Mouse (Mus musculus) kidney, embryonic 15.5 days (tissue): ENCODE measurements around the gene Rpl23. TPM values are rescaled to one million over a fixed set of nuclear protein-coding genes. Genes with fewer than 3 reads are reported as not detected.

Experiments
- ATAC-seq: fragments of 200-750 bp; cut with Nextera tagmentation; replicated peaks from 2 replicates; pipeline ENCODE4 v1.8.0; 2017; ENCODE audit warnings: moderate TSS enrichment; ENCODE audit not compliant: low FRiP score
- H3K27ac ChIP-seq: fragments of 300-500 bp; sonication (generic); 2 replicates; pipeline ENCODE4 v1.5.1; 2015; ENCODE audit warnings: mild to moderate bottlenecking, inconsistent platforms
- H3K27me3 ChIP-seq: fragments of 300-500 bp; sonication (generic); 2 replicates; pipeline ENCODE4 v1.6.1; 2015; ENCODE audit warnings: inconsistent platforms
- H3K36me3 ChIP-seq: fragments of 300-500 bp; sonication (generic); 2 replicates; pipeline ENCODE4 v1.6.1; 2015; ENCODE audit warnings: inconsistent platforms
- H3K4me1 ChIP-seq: fragments of 300-500 bp; sonication (generic); 2 replicates; pipeline ENCODE4 v1.6.1; 2015; ENCODE audit warnings: inconsistent platforms
- H3K4me2 ChIP-seq: fragments of 300-500 bp; sonication (generic); 2 replicates; pipeline ENCODE4 v1.6.1; 2015; ENCODE audit warnings: moderate library complexity, mild to moderate bottlenecking, inconsistent platforms
- H3K4me3 ChIP-seq: fragments of 300-500 bp; sonication (generic); replicated peaks from 2 replicates; pipeline ENCODE4 v1.5.1; 2015; ENCODE audit warnings: mild to moderate bottlenecking, inconsistent platforms
- H3K9ac ChIP-seq: fragments of 300-500 bp; sonication (generic); 2 replicates; pipeline ENCODE4 v1.6.1; 2015; ENCODE audit warnings: mild to moderate bottlenecking, inconsistent platforms
- H3K9me3 ChIP-seq: fragments of 300-500 bp; sonication (generic); replicated peaks from 2 replicates; pipeline ENCODE4 v1.6.1; 2016; ENCODE audit warnings: inconsistent platforms
- WGBS: fragments of 180-500 bp; shearing (Covaris S2); methylation state at CpG from one replicate; pipeline ENCODE4 v1.1.7; 2015; ENCODE audit warnings: mixed read lengths; 5-methylcytosine and 5-hydroxymethylcytosine counted together
- polyA plus RNA-seq: library from polyadenylated mRNA; unstranded; fragments of >200 nt; fragmentation: Nextera tagmentation; extraction: Ambion mirVana; gene quantifications from 2 replicates; pipeline ENCODE4 v1.2.1, GENCODE M21; 2015

Rpl23 gene
- polyA plus RNA-seq, 1 experiment from 2014 or later: 565 TPM

DNA sequence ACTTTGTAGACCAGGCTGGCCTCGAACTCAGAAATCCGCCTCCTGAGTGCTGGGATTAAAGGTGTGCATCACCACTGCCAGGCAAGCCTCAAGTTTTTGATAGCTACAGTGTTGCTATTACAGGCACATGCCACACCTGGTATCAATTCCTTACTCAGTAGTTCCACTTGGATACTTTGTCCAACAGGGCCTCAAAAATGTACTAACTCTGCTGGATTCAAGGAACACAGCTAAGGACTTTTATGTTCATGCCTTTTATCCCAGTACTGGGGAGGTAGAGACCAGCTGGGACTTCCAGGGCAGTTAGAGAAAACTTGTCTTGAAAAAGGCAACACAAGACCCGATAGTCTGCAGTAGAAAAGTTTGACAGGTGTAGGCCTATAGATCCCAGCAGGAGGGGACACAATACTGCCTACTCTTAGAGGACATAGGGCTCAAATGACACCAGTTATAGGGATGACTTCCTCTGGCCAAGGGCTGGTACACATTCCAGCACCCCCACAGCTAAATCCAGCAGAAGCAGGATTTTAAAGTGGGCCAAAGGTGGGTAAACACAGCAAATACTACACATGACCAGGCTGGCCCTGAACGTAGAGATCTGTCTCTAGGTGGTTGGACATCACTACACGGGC lies 5.6 kb downstream of the Rpl23 start:
- Histone ChIP-seq H3K27me3 (no peaks in the 10 kb centered on the region), H3K9ac (no peak overlapping the region), H3K9me3 (no peaks in the 10 kb centered on the region), H3K27ac (no peak overlapping the region; the same call in 1 of the 2 replicates), H3K4me3 (no peak overlapping the region), H3K4me1 (peaks cover 18% of the 10 kb centered on the region), H3K4me2 (no peak overlapping the region), H3K36me3 (peaks cover 64% of the 10 kb centered on the region)
- ATAC-seq: 0 out of 2 replicates have a peak, but pooled peaks have one; percentile 31
- WGBS: 65% methylated on average over 5 of the region's 5 CpGs

DNA sequence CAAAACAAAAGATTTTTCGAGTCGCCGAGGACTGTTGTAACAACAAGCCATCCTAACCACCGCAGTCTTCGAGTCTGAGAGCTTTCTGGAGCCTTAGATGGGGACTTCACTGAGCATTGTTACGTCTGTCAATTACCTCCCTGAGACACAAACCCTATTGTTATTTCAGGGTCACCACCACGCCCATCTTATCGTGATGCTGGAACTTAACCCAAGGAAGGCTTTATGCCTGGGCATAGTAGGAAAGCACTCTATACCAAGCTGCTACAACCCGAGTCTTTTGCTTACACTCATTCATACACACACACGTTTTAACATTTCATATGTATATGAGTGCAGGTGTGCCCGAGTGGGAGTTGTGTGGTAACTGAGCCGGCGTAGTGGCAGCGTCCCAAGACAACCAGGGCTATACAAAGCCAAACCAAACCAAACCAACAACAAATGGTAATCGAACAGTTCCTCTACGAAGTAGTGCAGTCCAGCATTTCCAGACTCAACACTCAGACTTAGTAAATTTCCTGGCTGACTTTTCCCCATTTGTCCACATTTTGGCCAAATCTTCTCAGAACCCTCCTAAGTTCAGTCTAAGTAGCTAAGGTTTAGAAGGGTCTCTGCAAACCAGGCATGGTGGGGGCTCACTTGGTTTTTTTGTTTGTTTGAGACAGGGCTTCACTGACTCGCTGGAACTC lies 6.3 kb downstream of the Rpl23 start, which contains the start of gene 1700001P01Rik:
Gene 1700001P01Rik (minus strand): TSS at position 111 of the 689 bp plus-strand sequence.
- H3K36me3 ChIP-seq: peaks cover 61% of the 10 kb centered on the region
- WGBS: 57% methylated on average over 17 of the region's 17 CpGs

GRCm38 (mm10) chr11:97775186-97775585 lies 7.1 kb downstream of the Rpl23 start:
- Histone ChIP-seq H3K36me3 (peaks cover 53% of the 10 kb centered on the region), H3K9ac (no peak overlapping the region), H3K27me3 (no peaks in the 10 kb centered on the region), H3K4me3 (no peak overlapping the region), H3K9me3 (no peaks in the 10 kb centered on the region), H3K4me2 (no peak overlapping the region), H3K4me1 (peaks cover 9% of the 10 kb centered on the region), H3K27ac (no peak overlapping the region)
- peak; percentile 58; the same call in 1 of the 2 replicates for ATAC-seq
- WGBS: 82% methylated on average over 13 of the region's 13 CpGs

More for the DNA sequence above, 6.3 kb downstream of the Rpl23 start, which contains the start of gene 1700001P01Rik:
- no peak within 1 kb of the TSS for H3K9ac ChIP-seq
- ATAC-seq: no peak
- no peak within 1 kb of the TSS for H3K4me3 ChIP-seq
- no peaks in the 10 kb centered on the region for H3K9me3 ChIP-seq
- no peak within 1 kb of the TSS for H3K4me2 ChIP-seq
- H3K27ac ChIP-seq: no peak within 1 kb of the TSS; the same call in 1 of the 2 replicates
- no peaks in the 10 kb centered on the region for H3K27me3 ChIP-seq
- H3K4me1 ChIP-seq: peaks cover 17% of the 10 kb centered on the region

DNA sequence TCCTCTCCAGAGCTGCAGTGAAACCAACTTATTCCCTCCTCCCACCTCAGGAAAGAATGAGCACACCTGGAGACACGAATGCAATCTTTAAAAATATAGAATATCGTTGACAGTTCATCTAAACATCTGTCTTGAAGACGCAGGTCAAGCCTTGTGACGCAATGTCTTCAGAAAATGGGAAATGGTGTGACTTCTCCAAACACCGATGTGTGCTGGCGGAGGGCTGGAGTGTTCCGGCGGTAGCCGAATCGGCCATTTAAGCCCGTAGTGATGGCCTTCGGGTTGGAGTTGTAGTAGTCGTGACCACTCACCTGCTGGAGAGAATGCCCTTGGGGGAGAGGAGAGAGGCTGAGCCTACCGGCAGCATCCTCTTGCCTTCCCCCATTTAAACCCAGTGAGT lies 10.8 kb downstream of the Rpl23 start:
- no peak overlapping the region for H3K4me3 ChIP-seq
- peaks cover 15% of the 10 kb centered on the region for H3K36me3 ChIP-seq
- no peak for ATAC-seq
- H3K9me3 ChIP-seq: no peaks in the 10 kb centered on the region
- H3K4me2 ChIP-seq: no peak overlapping the region
- H3K9ac ChIP-seq: no peak overlapping the region
- no peak overlapping the region for H3K27ac ChIP-seq
- 78% methylated on average over 14 of the region's 14 CpGs for WGBS
- H3K27me3 ChIP-seq: no peaks in the 10 kb centered on the region
- peaks cover 4% of the 10 kb centered on the region; the same call in 1 of the 2 replicates for H3K4me1 ChIP-seq

DNA sequence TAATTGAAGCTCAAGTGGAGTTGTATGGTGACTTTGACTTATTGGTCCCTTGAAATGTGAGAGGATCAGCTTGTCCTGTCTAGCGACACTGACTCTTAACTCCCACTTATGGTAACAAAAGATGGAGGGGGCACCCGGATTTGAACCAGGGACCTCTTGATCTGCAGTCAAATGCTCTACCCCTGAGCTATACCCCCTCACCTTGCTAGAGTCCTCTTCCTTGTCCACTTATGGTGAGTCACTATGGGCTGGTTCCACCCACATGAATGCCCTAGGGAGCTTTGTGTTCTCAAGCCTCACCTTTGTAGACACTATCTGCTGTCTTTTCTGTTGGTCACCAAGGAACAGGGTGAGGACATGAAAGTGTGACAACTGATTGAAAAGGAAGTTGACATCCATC lies 12.5 kb downstream of the Rpl23 start:
- H3K27ac ChIP-seq: no peak overlapping the region
- H3K27me3 ChIP-seq: no peaks in the 10 kb centered on the region
- no peak for ATAC-seq
- no peak overlapping the region for H3K4me3 ChIP-seq
- WGBS: 21% methylated on average over 2 of the region's 2 CpGs
- H3K9ac ChIP-seq: no peak overlapping the region
- H3K9me3 ChIP-seq: no peaks in the 10 kb centered on the region
- H3K4me2 ChIP-seq: no peak overlapping the region
- no peaks in the 10 kb centered on the region; the same call in 1 of the 2 replicates for H3K36me3 ChIP-seq
- H3K4me1 ChIP-seq: peaks cover 16% of the 10 kb centered on the region

DNA sequence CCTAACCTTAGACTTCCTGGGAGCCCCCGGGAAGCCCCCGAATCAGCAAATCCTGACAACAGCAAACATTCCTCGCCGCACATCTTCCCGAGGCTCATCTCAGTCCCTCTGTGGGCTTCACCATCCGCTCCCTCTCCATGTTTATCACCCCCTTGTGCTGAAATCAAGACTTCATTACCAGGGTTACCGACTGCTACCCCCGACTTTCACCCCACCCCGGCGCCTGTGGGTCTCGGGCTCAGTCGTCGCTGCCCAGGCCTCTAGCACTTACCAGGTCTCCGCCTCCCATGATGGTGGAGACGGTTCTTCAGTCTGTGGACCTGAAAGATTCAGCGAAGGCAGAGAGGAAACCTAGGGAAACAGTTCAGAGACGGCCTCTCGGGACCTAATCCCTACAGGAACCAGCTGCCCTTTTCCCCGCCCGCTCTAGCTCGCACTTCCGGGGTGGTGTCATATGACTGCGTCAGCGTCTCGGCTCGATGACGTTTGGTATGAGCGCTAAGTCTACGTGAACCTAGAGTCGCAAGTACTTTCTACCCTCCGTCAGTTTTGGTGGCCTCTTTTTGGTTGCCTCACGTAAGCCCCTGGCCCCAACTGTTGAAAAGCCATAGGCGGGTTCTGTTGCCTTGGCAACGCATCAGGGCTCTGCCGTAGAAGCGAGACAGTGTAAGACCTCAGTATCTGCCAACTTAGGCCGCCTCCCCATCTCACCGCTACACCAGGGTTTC lies 15.9 kb downstream of the Rpl23 start, which contains the start of gene Cwc25:
Gene Cwc25 (minus strand): TSS at position 403 of the 728 bp plus-strand sequence.
- peak; percentile 91 for ATAC-seq
- Histone ChIP-seq H3K9ac (peak within 1 kb of the TSS; percentile 90), H3K4me3 (peak within 1 kb of the TSS; percentile 79), H3K9me3 (no peaks in the 10 kb centered on the region), H3K4me1 (peaks cover 17% of the 10 kb centered on the region), H3K27me3 (no peaks in the 10 kb centered on the region), H3K36me3 (peaks cover 23% of the 10 kb centered on the region), H3K4me2 (peak within 1 kb of the TSS; percentile 68), H3K27ac (peak within 1 kb of the TSS; percentile 93)
- 1% methylated on average over 38 of the region's 38 CpGs for WGBS

DNA sequence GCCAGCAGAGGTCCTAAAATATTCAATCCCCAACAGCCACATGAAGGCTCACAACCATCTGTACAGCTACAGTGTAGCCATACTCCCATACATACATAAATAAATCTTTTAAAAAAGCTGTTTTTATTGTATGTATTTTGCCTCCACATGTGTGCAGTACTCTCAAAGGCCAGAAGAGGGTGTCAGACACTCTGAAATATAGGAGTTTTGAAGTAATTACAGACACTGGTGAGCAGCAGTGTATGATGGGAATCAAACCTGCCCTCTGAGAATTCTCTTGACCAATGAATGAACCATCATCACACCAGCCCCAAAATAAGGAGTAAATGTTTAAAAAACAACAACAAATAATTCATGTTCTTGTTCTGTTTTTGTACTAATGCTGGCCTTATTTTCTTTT lies 20.6 kb downstream of the Rpl23 start:
- Histone ChIP-seq H3K4me3 (no peak overlapping the region), H3K4me2 (no peak overlapping the region), H3K9ac (no peak overlapping the region), H3K36me3 (peaks cover 64% of the 10 kb centered on the region), H3K4me1 (peaks cover 13% of the 10 kb centered on the region), H3K9me3 (no peaks in the 10 kb centered on the region), H3K27ac (no peak overlapping the region), H3K27me3 (no peaks in the 10 kb centered on the region)
- no peak for ATAC-seq

GRCm38 (mm10) chr11:97758942-97759341 lies 23.3 kb downstream of the Rpl23 start:
- Histone ChIP-seq H3K9ac (no peak overlapping the region), H3K27ac (no peak overlapping the region), H3K4me1 (no peaks in the 10 kb centered on the region), H3K9me3 (no peaks in the 10 kb centered on the region), H3K4me3 (no peak overlapping the region), H3K27me3 (no peaks in the 10 kb centered on the region), H3K4me2 (no peak overlapping the region), H3K36me3 (peaks cover 86% of the 10 kb centered on the region)
- 85% methylated on average over 6 of the region's 6 CpGs for WGBS
- no peak for ATAC-seq

DNA sequence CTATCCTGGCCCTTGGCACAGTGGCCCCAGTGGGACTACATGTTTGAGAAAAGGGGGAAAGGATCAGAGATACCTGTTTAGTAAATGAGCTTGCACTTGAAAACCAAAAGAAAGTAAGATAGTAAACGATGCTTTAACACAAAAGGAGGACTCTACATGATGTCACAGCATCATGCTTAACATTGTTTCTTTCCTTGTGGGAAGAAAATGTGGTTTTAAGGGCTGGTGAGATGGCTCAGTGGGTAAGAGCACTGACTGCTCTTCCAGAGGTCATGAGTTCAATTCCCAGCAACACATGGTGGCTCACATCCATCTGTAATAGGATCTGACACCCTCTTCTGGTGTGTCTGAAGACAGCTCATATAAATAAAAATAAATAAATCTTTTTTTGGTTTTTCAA lies 24.1 kb downstream of the Rpl23 start:
- peaks cover 90% of the 10 kb centered on the region for H3K36me3 ChIP-seq
- ATAC-seq: no peak
- no peak overlapping the region for H3K9ac ChIP-seq
- H3K27ac ChIP-seq: no peak overlapping the region
- no peak overlapping the region for H3K4me3 ChIP-seq
- H3K4me2 ChIP-seq: no peak overlapping the region
- H3K4me1 ChIP-seq: no peaks in the 10 kb centered on the region
- H3K27me3 ChIP-seq: no peaks in the 10 kb centered on the region
- no peaks in the 10 kb centered on the region for H3K9me3 ChIP-seq
- 98% methylated on average over 1 of the region's 1 CpGs for WGBS

DNA sequence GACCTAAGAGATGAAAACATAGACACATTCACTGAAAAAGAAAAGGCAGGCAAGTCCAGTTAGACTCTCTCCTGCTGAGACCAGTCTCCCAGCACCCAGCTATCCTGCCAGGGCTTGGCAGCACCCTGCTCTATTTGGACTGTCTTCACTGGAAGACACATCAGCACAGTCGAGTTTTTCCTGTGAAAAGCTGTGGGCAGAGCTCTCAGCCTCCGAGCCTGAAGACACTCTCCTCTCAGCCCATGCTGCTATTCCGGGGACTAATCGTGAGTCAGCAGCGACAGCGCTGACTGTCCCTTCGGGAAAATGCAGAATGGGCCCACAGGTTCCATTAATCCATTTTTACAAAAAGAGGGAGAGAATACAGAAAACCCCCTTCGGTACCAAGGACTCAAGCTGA lies 29.0 kb downstream of the Rpl23 start:
- Histone ChIP-seq H3K4me2 (no peak overlapping the region), H3K36me3 (peaks cover 92% of the 10 kb centered on the region), H3K27ac (no peak overlapping the region), H3K4me1 (no peaks in the 10 kb centered on the region), H3K9me3 (no peaks in the 10 kb centered on the region), H3K27me3 (no peaks in the 10 kb centered on the region), H3K4me3 (no peak overlapping the region), H3K9ac (no peak overlapping the region)
- no peak for ATAC-seq
- WGBS: 92% methylated on average over 8 of the region's 8 CpGs

DNA sequence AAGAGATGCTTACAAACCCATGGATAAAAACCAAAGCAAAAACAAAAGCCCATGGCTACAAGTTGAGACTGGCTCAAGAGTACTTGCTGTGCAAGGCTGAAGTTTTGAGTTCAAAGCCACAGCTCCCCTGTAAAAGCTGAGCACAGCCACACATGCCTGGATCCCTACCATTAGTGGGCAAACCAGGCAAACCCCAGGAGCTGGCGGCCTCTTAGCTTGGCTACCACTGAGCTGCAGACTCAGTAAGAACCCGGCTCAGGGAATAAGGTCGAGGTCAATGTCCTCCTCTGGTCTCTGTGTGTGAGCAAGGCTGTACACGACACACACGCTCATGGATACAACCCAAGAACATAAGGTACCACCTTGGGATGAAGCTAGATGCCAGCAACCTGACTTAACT lies 33.7 kb downstream of the Rpl23 start:
- Histone ChIP-seq H3K27ac (no peak overlapping the region), H3K9ac (no peak overlapping the region), H3K4me1 (peaks cover 6% of the 10 kb centered on the region), H3K4me3 (no peak overlapping the region), H3K4me2 (no peak overlapping the region), H3K9me3 (no peaks in the 10 kb centered on the region), H3K27me3 (no peaks in the 10 kb centered on the region), H3K36me3 (peaks cover 75% of the 10 kb centered on the region)
- 82% methylated on average over 5 of the region's 5 CpGs for WGBS
- ATAC-seq: no peak

DNA sequence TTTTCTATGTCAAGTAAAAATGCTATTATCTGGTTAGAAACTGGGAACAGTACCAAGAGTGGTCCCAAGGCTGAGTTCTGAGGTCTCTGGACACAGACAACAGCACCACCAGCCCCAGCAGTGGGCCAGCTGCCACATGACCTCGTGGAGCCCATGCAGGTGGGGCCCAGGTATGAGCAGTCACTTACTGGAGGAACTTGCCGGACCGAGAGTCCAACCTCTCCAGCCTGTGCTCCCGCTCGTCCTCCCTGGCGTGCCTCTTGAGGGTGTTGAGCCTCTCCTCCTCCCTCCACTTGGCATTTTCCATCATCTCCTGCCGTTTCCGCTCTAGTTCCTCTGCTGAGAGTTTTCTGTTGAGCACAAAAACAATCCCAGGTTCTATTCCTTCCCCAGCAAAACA lies 34.5 kb downstream of the Rpl23 start:
- no peak overlapping the region for H3K4me2 ChIP-seq
- ATAC-seq: no peak
- H3K27ac ChIP-seq: no peak overlapping the region
- no peak overlapping the region for H3K9ac ChIP-seq
- WGBS: 88% methylated on average over 8 of the region's 8 CpGs
- no peaks in the 10 kb centered on the region for H3K9me3 ChIP-seq
- H3K27me3 ChIP-seq: no peaks in the 10 kb centered on the region
- H3K36me3 ChIP-seq: peaks cover 67% of the 10 kb centered on the region
- no peak overlapping the region for H3K4me3 ChIP-seq
- H3K4me1 ChIP-seq: peaks cover 13% of the 10 kb centered on the region
